Mouse (Mus musculus): ENCODE results near the gene Arhgef28. TPM values are rescaled to one million over a fixed set of nuclear protein-coding genes. Genes with fewer than 3 reads are reported as not detected.
A peak's percentile ranks its signal among the peaks of the same experiment; 100 is the strongest.

Arhgef28 gene
- polyA plus RNA-seq, 2 experiments = 0.11 to 0.52 TPM

GRCm38 (mm10) chr13:97941099-97941498 lies 265.1 kb downstream of the Arhgef28 start:
- H3K9me3 ChIP-seq (ENCODE audit: control insufficient read depth, low read length) = no peaks in the 10 kb centered on the region
- ATAC-seq (ENCODE audit: insufficient read depth) = no peak
- 26% methylated on average over 6 of the region's 6 CpGs for WGBS (ENCODE audit: insufficient replicate concordance)
- TF ChIP-seq EP300 (IDR thresholded peaks at IDR 0.05; ENCODE audit: low read depth) (no peak), CTCF (IDR thresholded peaks at IDR 0.05; ENCODE audit: low read depth) (no peak)
- H3K4me3 ChIP-seq (ENCODE audit: insufficient read depth in 1 of 2, low read depth in 2 of 2, low read length in 2 of 2) = no peak overlapping the region
- no peaks in the 10 kb centered on the region for H3K36me3 ChIP-seq (replicated peaks; ENCODE audit: control insufficient read depth, insufficient read depth, low read depth)
- peaks cover 0 to 5% of the 10 kb centered on the region in 2 experiments; a peak in 2 of 4 replicates for H3K4me1 ChIP-seq (replicated peaks; ENCODE audit: control insufficient read depth in 2 of 2, insufficient read depth in 2 of 2, low read length in 1 of 2)
- no peak overlapping the region for H3K9ac ChIP-seq (replicated peaks)
- no peak overlapping the region for H3K4me2 ChIP-seq (ENCODE audit: low read depth)
- H3K27me3 ChIP-seq (ENCODE audit: control insufficient read depth, insufficient read depth, low read length) = no peaks in the 10 kb centered on the region
- no peak overlapping the region for H3K27ac ChIP-seq
- DNase-seq (ENCODE audit: low read depth in 3 of 3, low spot score in 3 of 3) = no peak

GRCm38 (mm10) chr13:97939433-97940160 lies 266.6 kb downstream of the Arhgef28 start:
- Histone ChIP-seq H3K36me3 (replicated peaks; ENCODE audit: control insufficient read depth, insufficient read depth, low read depth) (no peaks in the 10 kb centered on the region), H3K27me3 (ENCODE audit: control insufficient read depth, insufficient read depth, low read length) (no peaks in the 10 kb centered on the region), H3K4me3 (ENCODE audit: insufficient read depth in 1 of 2, low read depth in 2 of 2, low read length in 2 of 2) (no peak overlapping the region), H3K9me3 (ENCODE audit: control insufficient read depth, low read length) (no peaks in the 10 kb centered on the region), H3K4me1 (replicated peaks; ENCODE audit: control insufficient read depth in 2 of 2, insufficient read depth in 2 of 2, low read length in 1 of 2) (peaks cover 0 to 5% of the 10 kb centered on the region in 2 experiments; a peak in 2 of 4 replicates), H3K9ac (replicated peaks) (no peak overlapping the region), H3K4me2 (ENCODE audit: low read depth) (no peak overlapping the region), H3K27ac (no peak overlapping the region)
- ATAC-seq (ENCODE audit: insufficient read depth) (no peak), DNase-seq (ENCODE audit: low read depth in 3 of 3, low spot score in 3 of 3) (no peak)
- TF ChIP-seq CTCF (IDR thresholded peaks at IDR 0.05; ENCODE audit: low read depth) (peak; percentile 55), EP300 (IDR thresholded peaks at IDR 0.05; ENCODE audit: low read depth) (no peak)
- 58% methylated on average over 15 of the region's 15 CpGs for WGBS (ENCODE audit: insufficient replicate concordance)

- Histone ChIP-seq H3K27me3 (ENCODE audit: control insufficient read depth, insufficient read depth, low read length) (no peaks in the 10 kb centered on the region), H3K4me1 (replicated peaks; ENCODE audit: control insufficient read depth in 2 of 2, insufficient read depth in 2 of 2, low read length in 1 of 2) (peaks cover 0 to 5% of the 10 kb centered on the region in 2 experiments; a peak in 2 of 4 replicates), H3K9ac (replicated peaks) (no peak overlapping the region), H3K9me3 (ENCODE audit: control insufficient read depth, low read length) (no peaks in the 10 kb centered on the region), H3K4me3 (ENCODE audit: insufficient read depth in 1 of 2, low read depth in 2 of 2, low read length in 2 of 2) (no peak overlapping the region), H3K4me2 (ENCODE audit: low read depth) (no peak overlapping the region), H3K36me3 (replicated peaks; ENCODE audit: control insufficient read depth, insufficient read depth, low read depth) (no peaks in the 10 kb centered on the region), H3K27ac (no peak overlapping the region)
- ATAC-seq (ENCODE audit: insufficient read depth) = no peak
- peak; percentile 43 to 50 (median 45) for DNase-seq (ENCODE audit: low read depth in 3 of 3, low spot score in 3 of 3)
- peak; percentile 93 for TF ChIP-seq CTCF (IDR thresholded peaks at IDR 0.05; ENCODE audit: low read depth)
- no peak for TF ChIP-seq EP300 (IDR thresholded peaks at IDR 0.05; ENCODE audit: low read depth)
- WGBS (ENCODE audit: insufficient replicate concordance) = 25% methylated on average over 18 of the region's 18 CpGs
These were observed 267.5 kb downstream of the Arhgef28 start for GRCm38 (mm10) chr13:97938596-97939297.

- Histone ChIP-seq H3K27me3 (ENCODE audit: control insufficient read depth, insufficient read depth, low read length) (no peaks in the 10 kb centered on the region), H3K4me3 (ENCODE audit: insufficient read depth in 1 of 2, low read depth in 2 of 2, low read length in 2 of 2) (no peak overlapping the region), H3K4me2 (ENCODE audit: low read depth) (no peak overlapping the region), H3K9ac (replicated peaks) (no peak overlapping the region), H3K36me3 (replicated peaks; ENCODE audit: control insufficient read depth, insufficient read depth, low read depth) (no peaks in the 10 kb centered on the region), H3K9me3 (ENCODE audit: control insufficient read depth, low read length) (no peaks in the 10 kb centered on the region), H3K27ac (no peak overlapping the region), H3K4me1 (replicated peaks; ENCODE audit: control insufficient read depth in 2 of 2, insufficient read depth in 2 of 2, low read length in 1 of 2) (peaks cover 0 to 5% of the 10 kb centered on the region in 2 experiments; a peak in 2 of 4 replicates)
- ATAC-seq (ENCODE audit: insufficient read depth) (no peak), DNase-seq (ENCODE audit: low read depth in 3 of 3, low spot score in 3 of 3) (peak in 1 of 3 experiments; percentile 9)
- 17% methylated on average over 7 of the region's 7 CpGs for WGBS (ENCODE audit: insufficient replicate concordance)
- TF ChIP-seq CTCF (IDR thresholded peaks at IDR 0.05; ENCODE audit: low read depth) (peak; percentile 73), EP300 (IDR thresholded peaks at IDR 0.05; ENCODE audit: low read depth) (no peak)
These were observed 268.3 kb downstream of the Arhgef28 start for GRCm38 (mm10) chr13:97937919-97938318.

GRCm38 (mm10) chr13:97928135-97928497 lies 278.1 kb downstream of the Arhgef28 start:
- Histone ChIP-seq H3K4me2 (ENCODE audit: low read depth) (no peak overlapping the region), H3K9ac (replicated peaks) (no peak overlapping the region), H3K4me1 (replicated peaks; ENCODE audit: control insufficient read depth in 2 of 2, insufficient read depth in 2 of 2, low read length in 1 of 2) (no peaks in the 10 kb centered on the region), H3K27ac (no peak overlapping the region), H3K9me3 (ENCODE audit: control insufficient read depth, low read length) (no peaks in the 10 kb centered on the region), H3K36me3 (replicated peaks; ENCODE audit: control insufficient read depth, insufficient read depth, low read depth) (no peaks in the 10 kb centered on the region), H3K27me3 (ENCODE audit: control insufficient read depth, insufficient read depth, low read length) (no peaks in the 10 kb centered on the region), H3K4me3 (ENCODE audit: insufficient read depth in 1 of 2, low read depth in 2 of 2, low read length in 2 of 2) (no peak overlapping the region)
- ATAC-seq (ENCODE audit: insufficient read depth) (no peak), DNase-seq (ENCODE audit: low read depth in 3 of 3, low spot score in 3 of 3) (no peak)
- no peak for TF ChIP-seq EP300 (IDR thresholded peaks at IDR 0.05; ENCODE audit: low read depth)
- no peak for TF ChIP-seq CTCF (IDR thresholded peaks at IDR 0.05; ENCODE audit: low read depth)
- 23% methylated on average over 8 of the region's 8 CpGs for WGBS (ENCODE audit: insufficient replicate concordance)

Measured in liver, embryonic 14.5 days (tissue).